Comparison of ENCODE assay signal across 22 mouse cellular contexts in genomic region chr1:63214631-63215030, GRCm38 (mm10). TPM values are rescaled to one million over a fixed set of nuclear protein-coding genes. Genes with fewer than 3 reads are reported as not detected.
DNase-seq lines count a peak whose midpoint lies in the region; ATAC-seq lines count a peak whose summit lies in the region.
"Had no signal": no experiment of that assay in that cellular context is flagged by ENCODE, and none has a peak within 500 bp of the region (broad histone marks: within the 10 kb centered on the region; RNA-seq: fewer than 3 reads in every experiment).

No protein-coding gene starts in this region.

- H3K9ac ChIP-seq in hindbrain, embryonic 13.5 days = no peak overlapping the region
- no peak overlapping the region for H3K9ac ChIP-seq in neural tube, embryonic 12.5 days
- H3K9ac ChIP-seq in neural tube, embryonic 15.5 days (replicated peaks) = no peak overlapping the region
- H3K9ac ChIP-seq: embryonic facial prominence, embryonic 15.5 days; liver, embryonic 15.5 days had no signal

- no peaks in the 10 kb centered on the region for H3K36me3 ChIP-seq in hindbrain, embryonic 13.5 days
- H3K36me3 ChIP-seq in hindbrain, embryonic 10.5 days = no peaks in the 10 kb centered on the region
- no peaks in the 10 kb centered on the region for H3K36me3 ChIP-seq in neural tube, embryonic 12.5 days
- H3K36me3 ChIP-seq in neural tube, embryonic 15.5 days = no peaks in the 10 kb centered on the region
- H3K36me3 ChIP-seq: embryonic facial prominence, embryonic 15.5 days; forebrain, embryonic 10.5 days; heart, embryonic 13.5 days; liver, embryonic 15.5 days had no signal

- peaks cover 17% of the 10 kb centered on the region for H3K4me1 ChIP-seq in hindbrain, embryonic 13.5 days (replicated peaks)
- peaks cover 10% of the 10 kb centered on the region for H3K4me1 ChIP-seq in hindbrain, embryonic 10.5 days (replicated peaks)
- 0 out of 2 replicates have a peak, but pooled peaks cover 6% of the 10 kb centered on the region for H3K4me1 ChIP-seq in neural tube, embryonic 12.5 days
- H3K4me1 ChIP-seq in neural tube, embryonic 15.5 days = peaks cover 9% of the 10 kb centered on the region
- H3K4me1 ChIP-seq: liver, embryonic 15.5 days; megakaryocyte, embryonic 14.5 days had no signal

- H3K4me2 ChIP-seq in hindbrain, embryonic 13.5 days = no peak overlapping the region
- 0 out of 2 replicates have a peak overlapping the region, but pooled peaks have one; percentile 2 for H3K4me2 ChIP-seq in neural tube, embryonic 12.5 days (replicated peaks)
- H3K4me2 ChIP-seq in neural tube, embryonic 15.5 days = no peak overlapping the region
- H3K4me2 ChIP-seq: liver, embryonic 15.5 days had no signal

- 42% methylated on average over 7 of the region's 7 CpGs for WGBS in hindbrain, embryonic 13.5 days
- WGBS in hindbrain, embryonic 10.5 days = 53% methylated on average over 7 of the region's 7 CpGs
- 43% methylated on average over 7 of the region's 7 CpGs for WGBS in neural tube, embryonic 12.5 days
- 42% methylated on average over 7 of the region's 7 CpGs for WGBS in neural tube, embryonic 15.5 days

- H3K27ac ChIP-seq in hindbrain, embryonic 13.5 days = peak overlapping the region; percentile 71; the same call in 1 of the 2 replicates
- no peak overlapping the region for H3K27ac ChIP-seq in hindbrain, embryonic 10.5 days
- no peak overlapping the region for H3K27ac ChIP-seq in neural tube, embryonic 12.5 days
- H3K27ac ChIP-seq in neural tube, embryonic 15.5 days (replicated peaks) = no peak overlapping the region
- H3K27ac ChIP-seq: embryonic facial prominence, embryonic 15.5 days; heart, embryonic 13.5 days; liver, embryonic 15.5 days had no signal

- H3K27me3 ChIP-seq in hindbrain, embryonic 13.5 days = no peaks in the 10 kb centered on the region
- 0 out of 2 replicates have a peak, but pooled peaks cover 5% of the 10 kb centered on the region for H3K27me3 ChIP-seq in hindbrain, embryonic 10.5 days (ENCODE audit: insufficient read depth, poor library complexity, severe bottlenecking)
- no peaks in the 10 kb centered on the region for H3K27me3 ChIP-seq in neural tube, embryonic 12.5 days (replicated peaks)
- H3K27me3 ChIP-seq in neural tube, embryonic 15.5 days (replicated peaks) = no peaks in the 10 kb centered on the region

- H3K9me3 ChIP-seq in hindbrain, embryonic 13.5 days = no peaks in the 10 kb centered on the region
- H3K9me3 ChIP-seq in hindbrain, embryonic 10.5 days = peaks cover 3% of the 10 kb centered on the region; the same call in 1 of the 2 replicates
- no peaks in the 10 kb centered on the region for H3K9me3 ChIP-seq in neural tube, embryonic 12.5 days
- no peaks in the 10 kb centered on the region for H3K9me3 ChIP-seq in neural tube, embryonic 15.5 days (replicated peaks)
- H3K9me3 ChIP-seq: heart, embryonic 13.5 days; liver, embryonic 15.5 days had no signal

- no peak overlapping the region for H3K4me3 ChIP-seq in hindbrain, embryonic 13.5 days
- H3K4me3 ChIP-seq in hindbrain, embryonic 10.5 days = no peak overlapping the region
- no peak overlapping the region for H3K4me3 ChIP-seq in neural tube, embryonic 12.5 days
- H3K4me3 ChIP-seq in neural tube, embryonic 15.5 days (replicated peaks) = no peak overlapping the region
- H3K4me3 ChIP-seq: liver, embryonic 15.5 days; megakaryocyte, embryonic 14.5 days had no signal

- ATAC-seq in hindbrain, embryonic 13.5 days (ENCODE audit: low FRiP score) = no peak
- no peak for ATAC-seq in neural tube, embryonic 12.5 days (ENCODE audit: low FRiP score, low read depth)
- ATAC-seq in neural tube, embryonic 15.5 days (ENCODE audit: low FRiP score) = no peak
- ATAC-seq: CD4-positive, CD25-positive, alpha-beta regulatory T cell, adult 4 months; intestine, embryonic 16.5 days had no signal

- peak; percentile 16 for DNase-seq in embryo, embryonic 11 days
- no peak for DNase-seq in embryo, embryonic 9.5 days (ENCODE audit: extremely low spot score)
- no peak for DNase-seq in hindbrain, embryonic 10.5 days (ENCODE audit: low spot score)
- DNase-seq in cerebellum, adult 11-12 months = no peak
- no peak for DNase-seq in spleen, postnatal 4 days (ENCODE audit: low spot score in 2 of 2)
- DNase-seq: adrenal gland, adult 8-10 months; cerebellum, adult 18-20 months; heart, postnatal 36 days; kidney, postnatal 10 days; lung, postnatal 10 days; right cerebral cortex, postnatal 4 days; thymus, postnatal 25 days had no signal

RNA-seq across cellular contexts. Expression of gene Gpr1, which starts 0.3 kb away (rescaled TPM):
- polyA plus RNA-seq in hindbrain, embryonic 13.5 days (2015; fragmentation: Nextera tagmentation; extraction: Ambion mirVana) = 0.47 and 0.73 TPM in 2 replicates
- polyA plus RNA-seq in hindbrain, embryonic 10.5 days (2016; fragmentation: Nextera tagmentation; extraction: Ambion mirVana) = 0.19 and 0.26 TPM in 2 replicates
- 0.35 and 0.42 TPM in 2 replicates for polyA plus RNA-seq in neural tube, embryonic 12.5 days (2016; fragmentation: Nextera tagmentation; extraction: Ambion mirVana)
- 0.54 and 0.78 TPM in 2 replicates for polyA plus RNA-seq in neural tube, embryonic 15.5 days (2015; fragmentation: Nextera tagmentation; extraction: Ambion mirVana)
- polyA plus RNA-seq: CD4-positive, CD25-positive, alpha-beta regulatory T cell, adult 4 months; intestine, embryonic 16.5 days had no signal

RNA-seq across cellular contexts. Expression of gene Ndufs1, which starts 38.0 kb away (rescaled TPM):
- 139 and 141 TPM in 2 replicates for polyA plus RNA-seq in hindbrain, embryonic 13.5 days (2015; fragmentation: Nextera tagmentation; extraction: Ambion mirVana)
- polyA plus RNA-seq in hindbrain, embryonic 10.5 days (2016; fragmentation: Nextera tagmentation; extraction: Ambion mirVana) = 124 and 134 TPM in 2 replicates
- polyA plus RNA-seq in neural tube, embryonic 12.5 days (2016; fragmentation: Nextera tagmentation; extraction: Ambion mirVana) = 134 and 147 TPM in 2 replicates
- polyA plus RNA-seq in neural tube, embryonic 15.5 days (2015; fragmentation: Nextera tagmentation; extraction: Ambion mirVana) = 160 and 161 TPM in 2 replicates

RNA-seq across cellular contexts. Expression of gene Eef1b2, which starts 38.0 kb away (rescaled TPM):
- polyA plus RNA-seq in hindbrain, embryonic 13.5 days (2015; fragmentation: Nextera tagmentation; extraction: Ambion mirVana) = 472 and 482 TPM in 2 replicates
- polyA plus RNA-seq in hindbrain, embryonic 10.5 days (2016; fragmentation: Nextera tagmentation; extraction: Ambion mirVana) = 512 and 606 TPM in 2 replicates
- 397 and 398 TPM in 2 replicates for polyA plus RNA-seq in neural tube, embryonic 12.5 days (2016; fragmentation: Nextera tagmentation; extraction: Ambion mirVana)
- 484 and 500 TPM in 2 replicates for polyA plus RNA-seq in neural tube, embryonic 15.5 days (2015; fragmentation: Nextera tagmentation; extraction: Ambion mirVana)

RNA-seq across cellular contexts. Expression of gene Zdbf2, which starts 58.4 kb away (rescaled TPM):
- 34.9 and 36.9 TPM in 2 replicates for polyA plus RNA-seq in hindbrain, embryonic 13.5 days (2015; fragmentation: Nextera tagmentation; extraction: Ambion mirVana)
- 16.4 and 18.3 TPM in 2 replicates for polyA plus RNA-seq in hindbrain, embryonic 10.5 days (2016; fragmentation: Nextera tagmentation; extraction: Ambion mirVana)
- 14.7 and 19.7 TPM in 2 replicates for polyA plus RNA-seq in neural tube, embryonic 12.5 days (2016; fragmentation: Nextera tagmentation; extraction: Ambion mirVana)
- 24.8 and 31.3 TPM in 2 replicates for polyA plus RNA-seq in neural tube, embryonic 15.5 days (2015; fragmentation: Nextera tagmentation; extraction: Ambion mirVana)
- polyA plus RNA-seq: CD4-positive, CD25-positive, alpha-beta regulatory T cell, adult 4 months had no signal
